Mouse (Mus musculus) E14TG2a.4 (cell line): ENCODE results near the gene Sync.

Experiments
- CTCF ChIP-seq: conservative IDR thresholded peaks from 2 replicates; pipeline ENCODE4 v1.5.1; 2014; ENCODE audit warnings: low read length
- NANOG ChIP-seq: IDR thresholded peaks from 2 replicates; pipeline ENCODE4 v1.6.1; 2014; ENCODE audit warnings: borderline replicate concordance, low read length, mixed read lengths
- POU5F1 ChIP-seq: IDR thresholded peaks from 2 replicates; pipeline ENCODE4 v1.6.1; 2014; ENCODE audit warnings: low read length, borderline replicate concordance

DNA sequence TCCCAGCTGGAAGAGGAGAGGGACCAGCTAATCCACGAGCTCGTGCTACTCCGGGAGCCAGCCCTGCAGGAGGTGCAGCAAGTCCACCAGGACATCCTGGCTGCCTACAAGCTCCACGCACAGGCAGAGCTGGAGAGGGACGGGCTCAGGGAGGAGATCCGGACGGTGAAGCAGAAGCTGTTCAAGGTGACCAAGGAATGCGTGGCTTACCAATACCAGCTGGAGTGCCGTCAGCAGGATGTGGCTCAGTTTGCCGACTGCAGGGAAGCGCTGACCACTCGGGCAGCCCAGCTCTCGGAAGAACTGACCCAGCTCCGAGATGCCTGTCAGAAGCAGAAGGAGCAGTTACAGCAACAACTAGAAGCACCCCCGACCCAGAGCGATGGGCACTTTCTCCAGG lies 6.3 kb downstream of the Sync start:
- TF ChIP-seq CTCF (no peak), POU5F1 (no peak), NANOG (no peak)
